Mouse (Mus musculus): ENCODE measurements around the gene Rsph9. TPM values are rescaled to one million over a fixed set of nuclear protein-coding genes. Genes with fewer than 3 reads are reported as not detected.

Rsph9 gene
- 1.4 TPM for total RNA-seq (2023)

GRCm38 (mm10) chr17:46143578-46144423, at the start of gene Rsph9:
Rsph9 (minus strand) TSS chr17:46144216.

GRCm38 (mm10) chr17:46160686-46161085, 16.7 kb upstream of the Rsph9 start, which contains the start of gene Gtpbp2:
Gtpbp2 (plus strand) TSS chr17:46161032.

GRCm38 (mm10) chr17:46152847-46153782, 9.1 kb upstream of the Rsph9 start, which contains the start of gene Mad2l1bp:
Mad2l1bp (minus strand) TSS chr17:46153553.

GRCm38 (mm10) chr17:46110402-46111289, 33.4 kb downstream of the Rsph9 start, which contains the start of gene Mrps18a:
Mrps18a (plus strand) TSS chr17:46110986.

Other genes with a start within 250 kb of the Rsph9 start
- 5.6 TPM for gene Vegfa, start 111.8 kb downstream of the Rsph9 start, total RNA-seq (2023)
- 67.6 TPM for gene Mrps18a, start 33.2 kb downstream of the Rsph9 start, total RNA-seq (2023)
- gene Mad2l1bp, start 9.3 kb upstream of the Rsph9 start, total RNA-seq (2023) = 24.8 TPM
- gene Gtpbp2, start 16.8 kb upstream of the Rsph9 start, total RNA-seq (2023) = 191 TPM
- gene Polh, start 58.4 kb upstream of the Rsph9 start, total RNA-seq (2023) = 12.9 TPM
- gene Xpo5, start 58.6 kb upstream of the Rsph9 start, total RNA-seq (2023) = 35.8 TPM
- 64.0 TPM for gene Polr1c, start 103.8 kb upstream of the Rsph9 start, total RNA-seq (2023)
- 91.2 TPM for gene Yipf3, start 103.9 kb upstream of the Rsph9 start, total RNA-seq (2023)
- gene Lrrc73, start 109.3 kb upstream of the Rsph9 start, total RNA-seq (2023) = 1.4 TPM
- gene Tjap1, start 138.8 kb upstream of the Rsph9 start, total RNA-seq (2023) = 44.1 TPM
- gene Dlk2, start 153.2 kb upstream of the Rsph9 start, total RNA-seq (2023) = not detected
- 14.4 TPM for gene Abcc10, start 184.1 kb upstream of the Rsph9 start, total RNA-seq (2023)
- gene Zfp318, start 239.5 kb upstream of the Rsph9 start, total RNA-seq (2023) = 56.7 TPM

Data from CD8-positive naive resting alpha-beta T cell, adult 57 days (primary cell).